ENCODE assay signal across 24 mouse cellular contexts in the genomic region with DNA sequence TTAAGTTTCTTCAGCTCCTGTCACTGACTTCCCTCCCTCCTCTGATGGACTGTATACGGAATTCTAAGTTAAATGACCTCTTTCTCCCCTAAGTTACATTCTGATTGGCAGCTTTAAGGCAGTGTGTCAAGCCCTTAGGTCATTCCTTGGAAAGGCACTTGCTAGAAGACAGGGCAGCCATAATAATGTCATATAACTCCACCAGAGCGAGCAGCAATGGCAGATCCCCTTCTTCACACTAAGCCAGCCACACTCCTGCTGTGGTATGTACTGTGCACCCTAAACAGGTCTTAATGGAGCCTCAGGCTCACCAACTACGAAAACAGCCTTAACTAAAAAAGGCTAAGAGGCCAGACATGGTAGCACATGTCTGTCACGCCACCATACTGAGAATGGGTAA.
DNase-seq lines count a peak whose midpoint lies in the region; ATAC-seq and TF ChIP-seq lines count a peak whose summit lies in the region.
"Had no signal": no experiment of that assay in that cellular context is flagged by ENCODE, and none has a peak within 500 bp of the region (broad histone marks: within the 10 kb centered on the region; RNA-seq: fewer than 3 reads in every experiment).

No protein-coding gene starts in this region.

- 77% methylated on average over 4 of the region's 4 CpGs for WGBS in heart, embryonic 16.5 days
- WGBS in stomach, embryonic 15.5 days: 87% methylated on average over 4 of the region's 4 CpGs
- WGBS in stomach, postnatal 0 days: 86% methylated on average over 4 of the region's 4 CpGs

- no peak overlapping the region for H3K4me2 ChIP-seq in heart, embryonic 16.5 days (ENCODE audit: low read depth, low read length)
- H3K4me2 ChIP-seq in stomach, embryonic 15.5 days: no peak overlapping the region
- no peak overlapping the region for H3K4me2 ChIP-seq in stomach, postnatal 0 days (replicated peaks; ENCODE audit: low read depth)
- H3K4me2 ChIP-seq: embryonic facial prominence, embryonic 12.5 days; forebrain, embryonic 15.5 days; hindbrain, embryonic 12.5 days; liver, embryonic 13.5 days; midbrain, embryonic 12.5 days; neural tube, embryonic 13.5 days had no signal

- intact Hi-C loops in heart, postnatal 25 days (cut with DNase I): loop anchor here (10.0 kb wide), 1 partner anchor 124 kb away; a partner anchor contains a TSS
- intact Hi-C loops in heart, postnatal 36 days (cut with DNase I): loop anchor here (5.0 kb wide), 1 partner anchor 122 kb away; a partner anchor contains a TSS

- H3K36me3 ChIP-seq in heart, embryonic 16.5 days (ENCODE audit: control insufficient read depth, insufficient read depth): no peaks in the 10 kb centered on the region
- no peaks in the 10 kb centered on the region for H3K36me3 ChIP-seq in stomach, embryonic 15.5 days
- H3K36me3 ChIP-seq in stomach, postnatal 0 days (ENCODE audit: control insufficient read depth, insufficient read depth, low read length): no peaks in the 10 kb centered on the region
- H3K36me3 ChIP-seq: embryonic facial prominence, embryonic 12.5 days; forebrain, embryonic 10.5 days; forebrain, embryonic 15.5 days; G1E; hindbrain, embryonic 12.5 days; liver, embryonic 13.5 days; midbrain, embryonic 12.5 days; neural tube, embryonic 13.5 days had no signal

- H3K4me1 ChIP-seq in heart, embryonic 16.5 days (ENCODE audit: control insufficient read depth, insufficient read depth, low read length): peaks cover 3% of the 10 kb centered on the region; the same call in 1 of the 2 replicates
- H3K4me1 ChIP-seq in stomach, embryonic 15.5 days: peaks cover 7% of the 10 kb centered on the region; the same call in 1 of the 2 replicates
- H3K4me1 ChIP-seq in stomach, postnatal 0 days (replicated peaks; ENCODE audit: control insufficient read depth, insufficient read depth): 0 out of 2 replicates have a peak, but pooled peaks cover 3% of the 10 kb centered on the region
- H3K4me1 ChIP-seq: forebrain, embryonic 15.5 days; liver, embryonic 13.5 days; midbrain, embryonic 12.5 days had no signal

- no peaks in the 10 kb centered on the region for H3K9me3 ChIP-seq in heart, embryonic 16.5 days (replicated peaks; ENCODE audit: control insufficient read depth, low read length)
- no peaks in the 10 kb centered on the region for H3K9me3 ChIP-seq in stomach, embryonic 15.5 days
- H3K9me3 ChIP-seq in stomach, postnatal 0 days (ENCODE audit: control insufficient read depth, low read length): no peaks in the 10 kb centered on the region
- H3K9me3 ChIP-seq: embryonic facial prominence, embryonic 12.5 days; forebrain, embryonic 10.5 days; forebrain, embryonic 15.5 days; G1E; hindbrain, embryonic 12.5 days; liver, embryonic 13.5 days; megakaryocyte, embryonic 14.5 days; midbrain, embryonic 12.5 days; neural tube, embryonic 13.5 days had no signal

- ATAC-seq in heart, embryonic 16.5 days (replicated peaks; ENCODE audit: extremely low read depth, insufficient read depth, low FRiP score): no peak
- no peak for ATAC-seq in stomach, embryonic 15.5 days (ENCODE audit: insufficient read depth, low FRiP score, low read depth)
- no peak for ATAC-seq in stomach, postnatal 0 days (ENCODE audit: low FRiP score, low TSS enrichment)
- ATAC-seq: forebrain, embryonic 15.5 days had no signal

- peak; percentile 89 for DNase-seq in heart, adult 11 months
- no peak for DNase-seq in heart, postnatal 25 days (ENCODE audit: low spot score)
- no peak for DNase-seq in heart, postnatal 36 days
- DNase-seq in stomach, postnatal 0 days (ENCODE audit: low spot score): no peak
- DNase-seq in spleen, adult 18-20 months: no peak
- DNase-seq: adrenal gland, adult 8-10 months; cerebellum, adult 8-10 months; cerebellum, postnatal 25 days; left cerebral cortex, postnatal 4 days; liver, embryonic 13.5 days; right cerebral cortex, postnatal 4 days; thymus, adult 18-20 months; thymus, postnatal 25 days had no signal

- TF ChIP-seq CTCF in stomach, postnatal 0 days (IDR thresholded peaks at IDR 0.05; ENCODE audit: low read depth): no peak

- H3K9ac ChIP-seq in heart, embryonic 16.5 days (ENCODE audit: low read length): no peak overlapping the region
- H3K9ac ChIP-seq in stomach, embryonic 15.5 days: no peak overlapping the region
- H3K9ac ChIP-seq in stomach, postnatal 0 days (ENCODE audit: low read length): no peak overlapping the region
- H3K9ac ChIP-seq: embryonic facial prominence, embryonic 12.5 days; forebrain, embryonic 15.5 days; hindbrain, embryonic 12.5 days; liver, embryonic 13.5 days; midbrain, embryonic 12.5 days; neural tube, embryonic 13.5 days had no signal

- no peaks in the 10 kb centered on the region for H3K27me3 ChIP-seq in heart, embryonic 16.5 days (ENCODE audit: control insufficient read depth, insufficient read depth, low read length)
- H3K27me3 ChIP-seq in stomach, embryonic 15.5 days (replicated peaks): no peaks in the 10 kb centered on the region
- no peaks in the 10 kb centered on the region for H3K27me3 ChIP-seq in stomach, postnatal 0 days (ENCODE audit: control insufficient read depth, insufficient read depth, low read length)
- H3K27me3 ChIP-seq: embryonic facial prominence, embryonic 12.5 days; forebrain, embryonic 15.5 days; hindbrain, embryonic 12.5 days; liver, embryonic 13.5 days; midbrain, embryonic 12.5 days; neural tube, embryonic 13.5 days had no signal

- no peak overlapping the region for H3K4me3 ChIP-seq in heart, embryonic 16.5 days (ENCODE audit: low read length)
- H3K4me3 ChIP-seq in stomach, embryonic 15.5 days (replicated peaks): no peak overlapping the region
- no peak overlapping the region for H3K4me3 ChIP-seq in stomach, postnatal 0 days (ENCODE audit: low read depth, low read length)
- H3K4me3 ChIP-seq: embryonic facial prominence, embryonic 12.5 days; forebrain, embryonic 10.5 days; forebrain, embryonic 15.5 days; hindbrain, embryonic 12.5 days; layer of hippocampus, adult 2 months; liver, embryonic 13.5 days; midbrain, embryonic 12.5 days; neural tube, embryonic 13.5 days had no signal

- H3K27ac ChIP-seq in heart, embryonic 16.5 days (ENCODE audit: low read length): 0 out of 2 replicates have a peak overlapping the region, but pooled peaks have one; percentile 5
- H3K27ac ChIP-seq in stomach, embryonic 15.5 days: peak overlapping the region; percentile 68; the same call in 1 of the 2 replicates
- no peak overlapping the region for H3K27ac ChIP-seq in stomach, postnatal 0 days (replicated peaks)
- H3K27ac ChIP-seq: embryonic facial prominence, embryonic 12.5 days; forebrain, embryonic 10.5 days; forebrain, embryonic 15.5 days; liver, embryonic 13.5 days; midbrain, embryonic 12.5 days; neural tube, embryonic 13.5 days had no signal

- no peak for TF ChIP-seq EP300 in stomach, postnatal 0 days (optimal IDR thresholded peaks at IDR 0.05)
